In genomic region chr10:90576191-90577098, GRCm38 (mm10) we compare ENCODE assay signal across 8 mouse cellular contexts.
A peak's percentile ranks its signal among the peaks of the same experiment; 100 is the strongest.
DNase-seq lines count a peak whose midpoint lies in the region; ATAC-seq and TF ChIP-seq lines count a peak whose summit lies in the region.

No protein-coding gene starts in this region.

- intact Hi-C loops in heart, postnatal 36 days (cut with DNase I), result no loop called here

- H3K27ac ChIP-seq in heart, embryonic 11.5 days (ENCODE audit: low read depth, low read length), result no peak overlapping the region
- H3K27ac ChIP-seq in embryonic facial prominence, embryonic 12.5 days, result no peak overlapping the region
- H3K27ac ChIP-seq in hindbrain, embryonic 10.5 days, result peak overlapping the region; percentile 80
- peak overlapping the region; percentile 89 for H3K27ac ChIP-seq in midbrain, postnatal 0 days (ENCODE audit: low read depth, low read length)

- no peak for DNase-seq in heart, postnatal 36 days
- DNase-seq in hindbrain, embryonic 10.5 days (ENCODE audit: low spot score), result peak; percentile 58
- peak; percentile 63 for DNase-seq in left cerebral cortex, adult 11 months (ENCODE audit: low spot score)
- DNase-seq in midbrain, postnatal 0 days (ENCODE audit: low spot score), result peak; percentile 87
- DNase-seq in adrenal gland, postnatal 4 days (ENCODE audit: low spot score in 2 of 2), result no peak
- DNase-seq in c-Kit-positive CD71-positive TER-119-positive erythroid progenitor cells, embryonic 14.5 days (ENCODE audit: low spot score), result no peak

- TF ChIP-seq CTCF in midbrain, postnatal 0 days (IDR thresholded peaks at IDR 0.05), result no peak

- H3K4me3 ChIP-seq in heart, embryonic 11.5 days (ENCODE audit: low read depth, low read length), result peak overlapping the region; percentile 20
- peak overlapping the region; percentile 10 for H3K4me3 ChIP-seq in embryonic facial prominence, embryonic 12.5 days
- peak overlapping the region; percentile 47 for H3K4me3 ChIP-seq in hindbrain, embryonic 10.5 days
- peak overlapping the region; percentile 53 for H3K4me3 ChIP-seq in midbrain, postnatal 0 days (ENCODE audit: low read depth, low read length)

- WGBS in heart, embryonic 11.5 days (ENCODE audit: insufficient replicate concordance), result 28% methylated on average over 29 of the region's 29 CpGs
- 40% methylated on average over 29 of the region's 29 CpGs for WGBS in embryonic facial prominence, embryonic 12.5 days
- 31% methylated on average over 29 of the region's 29 CpGs for WGBS in hindbrain, embryonic 10.5 days
- 10% methylated on average over 29 of the region's 29 CpGs for WGBS in midbrain, postnatal 0 days

- peak overlapping the region; percentile 67 for H3K4me2 ChIP-seq in heart, embryonic 11.5 days
- H3K4me2 ChIP-seq in embryonic facial prominence, embryonic 12.5 days (replicated peaks), result peak overlapping the region; percentile 41
- H3K4me2 ChIP-seq in midbrain, postnatal 0 days (ENCODE audit: low read depth, low read length, poor library complexity, severe bottlenecking), result peak overlapping the region; percentile 60

- peak; percentile 68; the same call in 1 of the 2 replicates for ATAC-seq in heart, embryonic 11.5 days (replicated peaks; ENCODE audit: insufficient number of reproducible peaks, low FRiP score, low TSS enrichment)
- ATAC-seq in embryonic facial prominence, embryonic 12.5 days (ENCODE audit: insufficient number of reproducible peaks, insufficient read depth, low FRiP score, low TSS enrichment), result no peak
- peak; percentile 91 for ATAC-seq in midbrain, postnatal 0 days (ENCODE audit: low FRiP score)

- no peaks in the 10 kb centered on the region for H3K9me3 ChIP-seq in heart, embryonic 11.5 days (replicated peaks; ENCODE audit: control insufficient read depth, low read length)
- H3K9me3 ChIP-seq in embryonic facial prominence, embryonic 12.5 days, result no peaks in the 10 kb centered on the region
- H3K9me3 ChIP-seq in hindbrain, embryonic 10.5 days, result no peaks in the 10 kb centered on the region
- no peaks in the 10 kb centered on the region for H3K9me3 ChIP-seq in midbrain, postnatal 0 days (ENCODE audit: low read length)

- no peaks in the 10 kb centered on the region for H3K36me3 ChIP-seq in heart, embryonic 11.5 days (ENCODE audit: control insufficient read depth, insufficient read depth, low read length)
- no peaks in the 10 kb centered on the region for H3K36me3 ChIP-seq in embryonic facial prominence, embryonic 12.5 days
- H3K36me3 ChIP-seq in hindbrain, embryonic 10.5 days, result no peaks in the 10 kb centered on the region
- H3K36me3 ChIP-seq in midbrain, postnatal 0 days (ENCODE audit: insufficient read depth, low read length), result no peaks in the 10 kb centered on the region

- no peaks in the 10 kb centered on the region for H3K4me1 ChIP-seq in heart, embryonic 11.5 days (ENCODE audit: control insufficient read depth, insufficient read depth, low read length)
- H3K4me1 ChIP-seq in embryonic facial prominence, embryonic 12.5 days, result 0 out of 2 replicates have a peak, but pooled peaks cover 3% of the 10 kb centered on the region
- H3K4me1 ChIP-seq in hindbrain, embryonic 10.5 days (replicated peaks), result peaks cover 13% of the 10 kb centered on the region
- H3K4me1 ChIP-seq in midbrain, postnatal 0 days (ENCODE audit: insufficient read depth, low read length), result no peaks in the 10 kb centered on the region

- H3K27me3 ChIP-seq in heart, embryonic 11.5 days (ENCODE audit: control insufficient read depth, insufficient read depth, low read length), result no peaks in the 10 kb centered on the region
- no peaks in the 10 kb centered on the region for H3K27me3 ChIP-seq in embryonic facial prominence, embryonic 12.5 days
- no peaks in the 10 kb centered on the region for H3K27me3 ChIP-seq in hindbrain, embryonic 10.5 days (ENCODE audit: insufficient read depth, poor library complexity, severe bottlenecking)
- H3K27me3 ChIP-seq in midbrain, postnatal 0 days (ENCODE audit: insufficient read depth, low read length), result no peaks in the 10 kb centered on the region

- H3K9ac ChIP-seq in heart, embryonic 11.5 days (ENCODE audit: low read depth, low read length), result no peak overlapping the region
- H3K9ac ChIP-seq in embryonic facial prominence, embryonic 12.5 days, result no peak overlapping the region
- H3K9ac ChIP-seq in midbrain, postnatal 0 days (replicated peaks; ENCODE audit: low read length, poor library complexity, severe bottlenecking), result peak overlapping the region; percentile 65

Comparison
In these comparisons a context has a peak if more than half of its experiments do, and no peak if none do; other contexts are left out.
1. H3K27ac ChIP-seq: peak in hindbrain, embryonic 10.5 days (single experiment) and midbrain, postnatal 0 days (single experiment); none in heart, embryonic 11.5 days (single experiment) and embryonic facial prominence, embryonic 12.5 days (single experiment).
2. DNase-seq: peak in hindbrain, embryonic 10.5 days (single experiment), left cerebral cortex, adult 11 months (single experiment) and midbrain, postnatal 0 days (single experiment); none in heart, postnatal 36 days (0 of 2), adrenal gland, postnatal 4 days (0 of 2) and c-Kit-positive CD71-positive TER-119-positive erythroid progenitor cells, embryonic 14.5 days (single experiment).
3. Peak in every context shown above with its lines, with median percentiles within 50 percentile points of each other: H3K4me2 ChIP-seq and H3K4me3 ChIP-seq.